Mouse (Mus musculus) urinary bladder, adult 2 months (tissue): Measurements from ENCODE around the gene Bmp8a. TPM values are rescaled to one million over a fixed set of nuclear protein-coding genes. Genes with fewer than 3 reads are reported as not detected.
"Not testable (repeated sequence)": the region's sequence is repeated elsewhere in the genome, so short reads cannot be mapped to it uniquely, and the experiment has no call there.

ENCODE experiments used
- DNase-seq: peaks from one replicate; pipeline ENCODE4 v3.0.0; 2022; ENCODE audit warnings: low spot score
- polyA plus RNA-seq: library from polyadenylated mRNA; depleted of rRNA; stranded (reverse); fragments of >200 nt; gene quantifications from 2 replicates; pipeline ENCODE4 v1.2.3, GENCODE M21; 2012; rRNA removed

The Bmp8a gene
- 1.4 and 1.9 TPM in 2 replicates for polyA plus RNA-seq

- peak; percentile 54 for DNase-seq
Observed at GRCm38 (mm10) chr4:123342642-123343470, at the start of gene Bmp8a. Gene Bmp8a, minus strand, starts transcription at chr4:123343252.

DNA sequence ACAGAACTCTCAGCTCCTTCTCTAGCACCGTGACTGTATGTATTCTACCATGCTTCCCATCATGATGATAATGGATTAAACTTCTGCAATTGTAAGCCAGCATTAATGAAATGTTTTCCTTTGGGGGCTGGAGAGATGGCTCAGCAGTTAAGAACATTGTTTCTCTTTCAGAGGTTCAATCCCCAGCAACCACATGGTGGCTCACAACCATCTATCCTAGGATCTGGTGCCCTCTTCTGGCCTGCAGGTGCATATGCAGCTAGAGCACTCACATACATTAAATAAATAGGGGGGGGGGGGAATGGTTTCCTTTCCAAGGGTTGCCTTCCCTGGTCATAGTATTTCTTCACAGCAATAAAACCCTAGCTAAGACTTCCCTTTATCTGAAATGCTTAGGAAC lies 49.1 kb upstream of the Bmp8a start:
- no peak for DNase-seq

DNA sequence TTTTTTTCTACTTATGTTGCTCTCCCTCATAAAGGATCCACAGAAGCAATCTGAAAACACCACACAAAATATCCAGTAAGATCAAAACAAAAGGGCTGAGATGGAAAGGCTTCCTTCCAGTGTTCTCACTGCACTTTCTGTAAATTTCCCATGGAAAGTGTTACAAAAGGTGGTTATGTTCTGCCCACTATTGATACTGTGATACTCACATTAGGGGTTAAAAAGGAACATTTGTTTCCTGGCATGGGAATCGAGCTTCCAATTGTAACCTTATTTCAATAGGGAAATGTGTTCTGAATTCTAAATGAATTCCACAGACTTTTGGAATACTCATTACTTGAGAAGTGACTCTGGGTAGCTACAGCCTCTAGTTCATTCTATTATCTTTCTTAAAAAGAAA lies 42.0 kb upstream of the Bmp8a start:
- DNase-seq: no peak

DNA sequence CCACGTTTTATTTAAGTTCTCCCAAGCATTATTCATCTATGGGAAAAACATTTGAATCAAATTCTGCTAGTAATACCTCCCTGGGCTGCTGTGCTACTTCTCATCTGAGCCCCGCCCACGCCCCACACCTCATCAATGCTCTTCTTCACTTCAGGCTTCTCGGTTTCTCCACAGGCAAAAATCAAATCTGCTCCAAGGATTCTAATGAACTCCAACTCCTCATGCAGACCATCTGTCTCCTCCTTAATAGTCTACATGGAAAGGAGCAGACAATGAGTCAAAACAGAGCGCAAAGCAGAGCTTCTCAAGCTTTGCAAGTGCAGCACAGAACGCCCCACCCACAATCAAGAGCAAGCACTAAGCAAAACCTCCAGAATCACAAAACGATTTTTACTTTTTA lies 40.1 kb upstream of the Bmp8a start:
- no peak for DNase-seq

- no peak for DNase-seq
Observed at GRCm38 (mm10) chr4:123382051-123382450, 39.0 kb upstream of the Bmp8a start.

DNA sequence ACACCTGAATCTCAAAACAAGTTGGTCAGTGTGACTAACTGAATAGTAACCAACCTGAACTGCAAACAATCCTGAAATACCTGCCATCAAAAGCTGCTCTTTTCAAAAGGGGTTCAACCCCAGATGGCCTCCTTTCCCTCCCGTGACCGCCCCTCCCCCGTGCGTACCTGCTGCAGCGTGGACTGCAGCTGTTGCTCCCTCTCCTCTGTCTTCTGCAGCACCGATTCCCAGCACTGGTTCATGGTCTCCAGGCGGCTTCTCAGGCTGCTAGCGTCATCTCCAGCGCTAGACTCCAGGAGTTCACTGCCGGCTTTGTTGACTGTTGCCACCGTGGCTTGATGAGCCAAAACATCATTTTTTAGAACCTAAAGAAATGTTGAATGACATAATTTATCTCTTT lies 38.5 kb upstream of the Bmp8a start:
- no peak for DNase-seq

DNA sequence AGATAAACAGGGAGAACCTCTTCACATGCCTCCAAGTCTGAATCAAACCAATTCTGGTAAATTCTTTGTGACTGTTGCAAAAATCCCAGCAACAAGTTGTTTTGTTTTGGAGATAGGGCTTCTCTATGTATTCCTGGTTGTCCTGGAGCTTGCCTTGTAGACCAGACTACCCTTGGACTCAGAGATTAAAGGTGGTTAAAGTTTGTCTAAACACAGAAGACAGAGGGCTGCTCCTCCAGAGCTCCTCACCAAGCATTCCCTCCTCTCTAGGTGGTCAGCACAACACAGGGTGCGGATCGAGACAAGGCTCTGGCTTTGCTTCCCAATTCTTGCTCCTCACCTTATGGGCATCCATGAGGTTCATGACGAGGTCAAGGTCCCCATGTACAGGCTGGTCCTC lies 33.0 kb upstream of the Bmp8a start:
- DNase-seq: no peak

DNA sequence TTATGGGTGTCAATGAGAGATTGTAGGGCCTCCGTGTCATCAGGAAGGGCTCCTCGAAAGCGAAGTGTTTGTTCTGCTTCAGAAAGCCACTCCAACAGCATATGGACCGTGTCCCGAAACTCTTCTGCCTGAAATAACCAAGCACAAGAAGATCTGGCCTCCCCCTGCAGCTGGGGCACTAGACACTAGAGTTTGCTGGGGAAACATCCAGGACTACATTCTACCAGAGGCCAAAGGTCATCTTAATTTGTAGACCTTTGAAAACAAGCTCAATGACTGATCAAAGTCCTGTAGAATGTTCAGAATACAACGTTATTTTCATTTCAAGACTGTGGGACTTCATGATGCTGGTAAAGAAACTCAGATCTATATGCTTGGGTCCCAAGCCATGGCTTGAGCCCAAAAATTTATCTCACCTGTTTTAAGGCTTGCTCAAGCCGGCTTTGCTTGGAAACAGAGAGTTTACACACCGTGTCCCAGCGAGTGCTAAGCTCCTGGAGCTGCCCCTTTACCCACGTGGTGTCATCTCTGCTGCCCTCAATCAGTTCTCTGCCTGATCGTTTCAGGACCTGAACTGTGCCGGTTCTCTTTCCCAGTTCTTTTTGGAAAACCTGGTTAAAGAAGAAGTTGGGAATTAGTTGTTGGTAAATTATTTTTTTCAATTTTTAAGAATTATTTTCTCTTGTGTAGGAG lies 31.4 kb upstream of the Bmp8a start:
- no peak for DNase-seq

GRCm38 (mm10) chr4:123363555-123363954 lies 20.5 kb upstream of the Bmp8a start:
- no peak for DNase-seq

GRCm38 (mm10) chr4:123360771-123361170 lies 17.7 kb upstream of the Bmp8a start:
- DNase-seq: no peak

DNA sequence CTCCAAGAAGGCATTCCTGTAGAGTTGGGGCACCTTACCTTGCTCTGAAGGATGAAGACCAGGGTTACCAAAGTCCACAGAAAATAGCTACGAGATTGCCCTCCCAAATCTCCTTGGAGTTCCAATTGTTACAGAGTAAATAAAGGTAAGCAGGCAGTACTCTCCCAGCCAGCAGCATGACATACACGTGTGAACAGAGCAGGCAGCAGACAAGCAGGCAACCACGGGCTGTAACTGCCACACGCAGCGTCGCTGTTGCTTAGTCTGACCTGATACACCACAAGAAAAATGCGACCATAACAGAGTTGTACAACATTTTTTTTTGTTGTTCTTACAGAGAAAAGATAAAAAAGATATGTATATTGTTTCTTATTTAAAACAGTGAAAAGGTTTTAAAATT lies 15.6 kb upstream of the Bmp8a start:
- DNase-seq: no peak

DNA sequence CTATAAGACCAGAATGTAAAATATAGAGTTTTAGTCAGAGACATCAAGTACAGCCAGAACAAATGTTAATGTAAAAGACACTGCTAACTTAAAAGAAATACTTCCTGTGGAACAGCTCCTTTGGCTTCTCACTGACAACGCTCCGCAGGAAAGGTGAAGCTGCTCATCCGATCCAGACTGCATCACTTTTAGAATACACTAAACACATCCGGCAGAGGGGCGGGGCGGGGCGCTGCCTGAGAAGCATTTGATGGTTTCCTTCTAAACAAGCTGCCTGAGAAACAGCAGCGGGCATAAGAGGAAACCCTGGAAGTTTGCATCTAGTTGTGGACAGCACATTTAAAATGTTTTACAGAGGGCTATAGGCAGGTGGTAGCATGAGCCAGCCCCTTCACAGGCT lies 12.9 kb upstream of the Bmp8a start:
- no peak for DNase-seq

- DNase-seq: no peak
Observed at GRCm38 (mm10) chr4:123353271-123353877, 10.3 kb upstream of the Bmp8a start.

DNA sequence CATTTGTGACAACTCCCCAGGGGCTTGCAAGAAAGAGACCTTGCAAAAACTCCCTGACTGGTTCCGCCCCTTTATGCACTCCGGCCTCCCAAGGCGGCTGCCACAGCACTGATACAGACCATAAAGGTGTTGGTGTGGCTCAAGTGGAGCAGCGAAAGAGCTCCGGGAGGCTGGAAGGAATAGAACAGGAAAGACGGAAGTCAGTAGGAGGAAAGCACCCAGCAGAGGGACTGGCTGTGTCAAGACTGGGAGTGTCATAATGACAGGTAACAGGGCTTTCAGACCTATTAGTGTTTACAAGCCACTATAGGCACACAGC lies 378 bp upstream of the Bmp8a start:
- DNase-seq: peak; percentile 30

GRCm38 (mm10) chr4:123342091-123342641 lies 886 bp downstream of the Bmp8a start:
- no peak for DNase-seq

DNA sequence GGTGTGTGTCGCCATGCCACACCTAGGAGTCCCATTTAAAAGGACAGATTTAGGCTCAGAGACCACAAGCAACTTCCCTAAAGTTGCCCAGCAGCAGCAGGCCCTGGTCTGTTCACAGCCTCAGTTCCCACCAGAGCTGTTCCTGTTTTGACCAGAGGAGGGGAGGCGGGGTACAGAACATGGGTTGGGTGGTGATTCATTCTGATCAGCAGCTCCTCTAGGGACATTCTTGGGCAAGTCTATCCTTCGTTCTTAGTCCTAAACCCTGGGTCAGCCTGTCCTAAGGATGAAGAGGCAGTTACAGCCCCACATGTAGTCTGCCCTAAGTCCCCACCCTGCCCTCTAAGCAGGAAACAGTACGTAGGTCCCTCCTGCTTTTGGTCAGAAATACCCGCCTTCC lies 2.8 kb downstream of the Bmp8a start:
- no peak for DNase-seq

DNA sequence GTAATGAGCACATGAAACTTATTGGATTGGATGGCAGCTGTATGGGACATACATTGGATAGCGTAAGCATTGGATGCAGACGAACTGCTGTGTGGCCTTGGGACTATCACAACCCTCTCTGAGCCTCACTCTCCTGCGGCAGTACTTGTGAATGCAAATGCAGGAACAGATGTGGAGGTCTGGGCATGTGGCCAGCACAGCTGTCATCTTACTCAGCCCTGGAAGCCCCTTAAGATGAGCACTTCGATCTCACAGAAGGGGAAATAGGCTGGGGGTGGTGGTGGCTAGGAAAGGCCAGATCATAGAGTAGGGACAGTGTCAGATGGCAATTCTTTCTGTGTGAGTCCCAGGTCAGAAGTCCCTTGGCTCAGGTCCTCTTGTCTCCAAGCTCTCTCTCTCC lies 5.4 kb downstream of the Bmp8a start:
- no peak for DNase-seq

- no peak for DNase-seq
Observed at GRCm38 (mm10) chr4:123335796-123336585, 7.1 kb downstream of the Bmp8a start.

DNA sequence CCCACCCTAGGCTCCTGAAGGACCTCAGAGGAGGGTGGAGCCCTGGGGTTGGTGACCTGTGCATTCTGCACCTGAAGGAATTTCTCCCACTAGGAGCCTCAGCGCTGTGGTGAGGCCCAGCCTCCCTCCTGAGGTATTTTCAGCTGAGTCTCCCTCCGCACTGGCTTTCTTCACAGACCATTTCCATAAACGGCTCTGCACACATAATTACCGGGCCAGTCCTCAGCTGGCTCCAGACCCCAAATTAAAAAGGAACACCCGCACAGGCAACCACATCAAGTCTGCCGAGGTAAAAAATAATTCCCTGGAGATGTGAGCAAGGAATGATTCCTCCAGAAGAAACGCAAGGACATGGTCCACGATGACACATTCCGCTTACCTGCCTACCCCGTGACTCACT lies 7.8 kb downstream of the Bmp8a start:
- DNase-seq: not testable (repeated sequence)

GRCm38 (mm10) chr4:123334177-123334576 lies 8.9 kb downstream of the Bmp8a start:
- DNase-seq: no peak

DNA sequence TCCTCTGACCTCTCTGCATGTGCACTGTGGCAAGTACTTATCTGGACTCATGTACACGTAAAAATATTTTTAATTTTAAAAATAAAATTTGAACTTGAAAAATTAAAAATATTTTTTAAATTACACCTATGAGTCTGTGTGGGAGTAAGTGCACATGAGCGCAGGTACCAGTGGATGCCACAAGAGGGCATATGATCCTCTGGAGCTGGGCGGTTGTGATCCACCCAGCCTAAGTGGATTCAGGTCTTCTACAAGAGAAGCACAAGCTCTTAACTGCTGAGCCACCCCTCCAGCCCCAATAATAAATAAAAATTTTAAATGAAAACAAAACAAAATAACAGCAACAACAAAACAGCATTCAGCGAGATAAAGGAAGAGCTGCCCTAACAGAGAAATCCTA lies 9.9 kb downstream of the Bmp8a start:
- DNase-seq: no peak

- not testable (repeated sequence) for DNase-seq
Observed at GRCm38 (mm10) chr4:123331961-123332360, 11.1 kb downstream of the Bmp8a start.
